Mouse (Mus musculus) liver, embryonic 14.5 days (tissue): ENCODE results near the gene Nfkbie.

ENCODE experiments used
- CTCF ChIP-seq: IDR thresholded peaks from 2 replicates; pipeline ENCODE4 v1.5.1; 2016; ENCODE audit warnings: antibody characterized with exemption, low read depth, control low read depth
- EP300 ChIP-seq: IDR thresholded peaks from 2 replicates; pipeline ENCODE4 v1.6.1; 2016; ENCODE audit warnings: antibody characterized with exemption, low read depth

- TF ChIP-seq EP300, result no peak
- TF ChIP-seq CTCF, result no peak
Observed at GRCm38 (mm10) chr17:45568990-45569389, 13.5 kb downstream of the Nfkbie start.
